Mouse (Mus musculus): ENCODE measurements at regions not wholly inside any gene's neighbourhood (a gene's known extent, or its start where the extent isn't known, plus 50 kb on each side); places are given as distances from the start of the nearest gene placed in this dataset.

DNA sequence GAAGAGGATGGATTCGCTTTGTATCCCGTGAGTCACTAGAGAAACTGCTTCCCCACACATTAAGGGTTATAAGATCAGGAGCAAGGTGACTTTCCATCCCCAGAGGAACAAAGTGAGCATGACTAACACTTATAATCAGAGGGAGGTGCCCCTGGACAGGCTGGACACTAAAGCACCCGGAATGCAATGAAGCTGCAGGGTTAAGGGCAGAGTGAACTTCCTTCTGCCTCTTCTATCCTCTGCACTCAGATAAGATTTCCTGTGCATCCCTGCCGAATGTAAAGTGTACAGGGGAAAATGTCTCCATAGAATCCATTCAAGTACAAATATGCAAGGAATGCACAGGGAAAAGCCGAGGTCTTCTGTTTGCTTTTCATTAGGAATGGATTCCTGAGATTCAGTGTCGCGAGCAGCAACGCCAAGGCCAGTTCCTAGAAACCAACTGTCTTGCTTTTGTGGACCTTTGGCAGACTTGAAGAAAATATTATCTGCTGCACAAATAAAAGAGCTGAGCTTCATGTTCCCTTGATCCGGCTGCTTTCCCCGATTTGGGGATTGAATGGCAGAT, 58.5 kb upstream of the Fbxl7 start:
- no peak overlapping the region for H3K4me3 ChIP-seq (ENCODE audit: insufficient read depth, low read length)
- no peak for TF ChIP-seq CTCF (IDR thresholded peaks at IDR 0.05; ENCODE audit: low read depth, low read length)
- TF ChIP-seq POLR2A (IDR thresholded peaks at IDR 0.05; ENCODE audit: borderline replicate concordance, low read depth, low read length): no peak
- H3K4me1 ChIP-seq (ENCODE audit: control insufficient read depth, insufficient read depth, low read length): no peaks in the 10 kb centered on the region
- no peak overlapping the region for H3K27ac ChIP-seq (ENCODE audit: insufficient read depth, low read depth, low read length)

DNA sequence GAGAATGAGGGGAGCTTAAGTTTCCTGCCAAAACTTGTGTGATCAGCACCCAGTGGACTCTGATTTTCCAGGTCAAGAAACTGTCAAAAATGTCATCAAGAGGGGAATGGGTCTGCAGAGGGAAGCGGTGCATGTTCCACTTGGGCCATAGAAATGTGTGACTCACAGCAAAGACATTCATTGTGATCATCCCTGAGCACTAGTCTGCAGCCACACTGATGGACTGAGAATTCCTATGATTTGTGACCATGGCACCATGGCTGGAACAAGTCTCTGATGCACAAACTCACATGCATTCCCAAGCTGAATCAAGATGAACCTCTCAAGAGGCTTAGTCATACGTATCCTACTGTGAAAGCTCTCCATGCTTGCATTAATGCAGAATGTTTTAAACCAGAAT, 63.6 kb upstream of the Fbxl7 start:
- Histone ChIP-seq H3K27ac (ENCODE audit: insufficient read depth, low read depth, low read length) (no peak overlapping the region), H3K4me1 (ENCODE audit: control insufficient read depth, insufficient read depth, low read length) (no peaks in the 10 kb centered on the region), H3K4me3 (ENCODE audit: insufficient read depth, low read length) (no peak overlapping the region)
- no peak for TF ChIP-seq CTCF (IDR thresholded peaks at IDR 0.05; ENCODE audit: low read depth, low read length)
- no peak for TF ChIP-seq POLR2A (IDR thresholded peaks at IDR 0.05; ENCODE audit: borderline replicate concordance, low read depth, low read length)

DNA sequence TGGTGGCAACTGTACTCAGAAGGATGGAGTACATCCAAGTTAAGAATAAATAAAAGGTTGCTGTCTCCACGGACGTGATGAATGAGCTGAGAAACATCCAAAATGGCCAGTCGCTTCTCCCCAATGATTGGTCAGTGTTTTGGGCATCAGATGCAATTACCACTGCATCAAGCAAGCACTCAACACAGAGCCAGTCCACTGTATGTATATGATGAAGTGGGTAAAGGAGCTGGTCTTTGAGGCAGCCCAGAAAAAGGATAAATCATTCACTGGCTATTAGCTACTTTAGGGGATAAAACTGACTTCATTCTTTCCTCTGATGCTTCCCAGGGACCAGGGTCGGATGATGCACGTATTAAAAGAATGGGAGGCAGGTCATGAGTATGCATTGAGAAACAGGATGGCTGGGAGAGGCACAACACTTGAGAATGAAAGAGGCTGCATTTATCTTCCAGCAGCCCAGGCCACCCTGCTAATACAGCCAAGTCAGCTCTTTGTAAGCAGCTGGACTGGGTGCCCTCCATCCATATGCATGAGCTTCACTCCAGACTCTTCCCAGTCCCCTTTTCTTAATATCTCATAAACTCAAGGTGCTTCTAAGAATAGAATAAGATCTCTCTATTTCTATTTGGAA, 73.1 kb upstream of the Fbxl7 start:
- no peak overlapping the region for H3K27ac ChIP-seq (ENCODE audit: insufficient read depth, low read depth, low read length)
- H3K4me3 ChIP-seq (ENCODE audit: insufficient read depth, low read length): no peak overlapping the region
- no peak for TF ChIP-seq CTCF (IDR thresholded peaks at IDR 0.05; ENCODE audit: low read depth, low read length)
- no peak for TF ChIP-seq POLR2A (IDR thresholded peaks at IDR 0.05; ENCODE audit: borderline replicate concordance, low read depth, low read length)
- H3K4me1 ChIP-seq (ENCODE audit: control insufficient read depth, insufficient read depth, low read length): no peaks in the 10 kb centered on the region

DNA sequence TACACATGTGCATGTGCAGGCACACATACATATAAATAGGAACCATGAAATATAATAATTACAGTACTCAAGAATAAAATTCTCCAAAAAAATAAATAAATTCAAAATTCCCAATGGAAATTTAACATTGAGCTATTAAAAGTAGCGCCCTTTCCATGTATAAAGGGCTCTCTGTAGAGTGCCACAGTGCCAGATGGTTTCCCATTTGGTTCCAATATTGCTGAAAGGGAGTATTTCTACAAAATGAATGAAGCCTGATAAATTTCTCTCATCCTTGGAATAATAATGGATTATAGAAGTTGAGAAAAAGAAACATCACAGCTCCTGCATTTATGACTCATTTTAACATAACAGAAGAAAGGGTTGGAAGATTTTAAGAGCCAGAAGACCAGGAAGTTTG, 75.4 kb upstream of the Fbxl7 start:
- no peak for TF ChIP-seq CTCF (IDR thresholded peaks at IDR 0.05; ENCODE audit: low read depth, low read length)
- TF ChIP-seq POLR2A (IDR thresholded peaks at IDR 0.05; ENCODE audit: borderline replicate concordance, low read depth, low read length): no peak
- H3K4me1 ChIP-seq (ENCODE audit: control insufficient read depth, insufficient read depth, low read length): no peaks in the 10 kb centered on the region
- no peak overlapping the region for H3K27ac ChIP-seq (ENCODE audit: insufficient read depth, low read depth, low read length)
- H3K4me3 ChIP-seq (ENCODE audit: insufficient read depth, low read length): no peak overlapping the region

DNA sequence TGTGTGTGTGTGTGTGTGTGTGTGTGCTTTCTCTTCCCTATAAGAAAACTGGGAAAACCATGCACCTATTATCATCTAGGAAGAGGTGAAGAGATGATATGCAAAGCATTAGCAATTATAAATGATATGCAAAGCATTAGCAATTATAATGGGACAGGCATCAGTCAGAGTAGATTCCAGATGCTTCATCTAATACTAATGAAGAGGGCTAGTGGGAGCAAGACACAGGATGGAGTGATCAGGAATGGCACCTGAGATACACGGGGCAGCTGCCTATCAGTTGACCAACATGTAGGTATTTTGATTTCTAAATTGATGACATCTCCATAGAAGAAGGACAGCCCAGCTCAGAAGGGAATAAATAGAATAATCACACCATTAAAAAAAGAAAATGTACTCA, 97.7 kb upstream of the Fbxl7 start:
- TF ChIP-seq CTCF (IDR thresholded peaks at IDR 0.05; ENCODE audit: low read depth, low read length): no peak
- TF ChIP-seq POLR2A (IDR thresholded peaks at IDR 0.05; ENCODE audit: borderline replicate concordance, low read depth, low read length): no peak
- H3K4me3 ChIP-seq (ENCODE audit: insufficient read depth, low read length): no peak overlapping the region
- no peaks in the 10 kb centered on the region for H3K4me1 ChIP-seq (ENCODE audit: control insufficient read depth, insufficient read depth, low read length)
- H3K27ac ChIP-seq (ENCODE audit: insufficient read depth, low read depth, low read length): no peak overlapping the region

DNA sequence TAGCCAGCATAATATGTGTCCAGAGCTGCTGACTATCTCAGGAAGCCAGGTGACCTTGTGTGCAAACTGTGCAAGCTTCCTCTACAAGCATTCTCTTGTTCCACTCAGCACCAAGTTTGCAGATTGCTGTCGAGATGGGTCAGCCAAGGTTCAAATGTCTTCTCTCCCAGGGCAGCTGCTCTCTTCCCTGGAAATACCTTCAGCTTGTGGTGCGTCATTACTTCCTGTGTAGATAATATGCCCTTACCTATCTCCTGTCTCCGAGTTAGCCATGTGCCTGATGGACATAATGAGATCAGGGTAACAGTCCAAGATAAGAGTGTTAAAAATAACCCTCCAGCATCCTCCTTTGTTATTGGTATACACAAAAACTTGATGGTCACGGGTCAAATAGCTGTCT, 113.7 kb upstream of the Fbxl7 start:
- Histone ChIP-seq H3K27ac (ENCODE audit: insufficient read depth, low read depth, low read length) (no peak overlapping the region), H3K4me3 (ENCODE audit: insufficient read depth, low read length) (no peak overlapping the region), H3K4me1 (ENCODE audit: control insufficient read depth, insufficient read depth, low read length) (no peaks in the 10 kb centered on the region)
- TF ChIP-seq CTCF (IDR thresholded peaks at IDR 0.05; ENCODE audit: low read depth, low read length) (no peak), POLR2A (IDR thresholded peaks at IDR 0.05; ENCODE audit: borderline replicate concordance, low read depth, low read length) (no peak)

DNA sequence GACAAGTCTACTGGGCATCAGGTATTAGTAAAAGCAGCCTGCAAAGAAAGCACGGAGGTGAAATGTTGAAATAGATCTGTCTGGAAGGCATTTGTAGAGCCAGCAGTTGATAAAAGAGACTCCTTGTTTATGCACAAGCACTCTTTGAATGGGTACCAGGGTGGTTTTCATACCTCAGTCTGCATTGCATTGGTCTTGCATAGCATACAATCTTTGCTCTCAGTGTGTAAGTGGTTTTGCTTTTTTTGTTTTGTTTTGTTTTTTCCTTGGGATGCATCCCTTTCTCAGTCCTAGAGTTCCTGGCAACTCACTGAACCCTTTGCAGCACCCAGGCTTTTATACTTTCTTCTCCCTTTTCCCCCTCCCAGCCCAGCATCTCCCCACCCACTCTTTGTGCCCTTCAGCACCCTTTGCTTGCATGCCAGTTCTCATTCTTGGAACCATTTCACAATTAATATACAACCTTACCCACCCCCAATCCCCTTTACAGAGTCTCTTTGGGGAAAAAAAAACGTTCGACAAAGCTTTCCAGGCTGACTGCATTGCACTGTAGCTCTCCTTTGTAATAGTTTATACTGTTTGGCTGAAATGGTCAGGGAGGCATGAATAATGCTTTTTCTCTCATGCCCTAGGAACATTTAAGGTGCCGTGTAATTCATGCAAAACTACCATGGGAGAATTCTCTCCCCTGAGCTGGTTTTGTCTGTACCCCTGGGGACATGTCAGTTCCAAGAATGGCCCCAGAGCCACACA, 118.7 kb upstream of the Fbxl7 start:
- H3K27ac ChIP-seq (ENCODE audit: insufficient read depth, low read depth, low read length): no peak overlapping the region
- no peaks in the 10 kb centered on the region for H3K4me1 ChIP-seq (ENCODE audit: control insufficient read depth, insufficient read depth, low read length)
- TF ChIP-seq POLR2A (IDR thresholded peaks at IDR 0.05; ENCODE audit: borderline replicate concordance, low read depth, low read length): no peak
- no peak for TF ChIP-seq CTCF (IDR thresholded peaks at IDR 0.05; ENCODE audit: low read depth, low read length)
- H3K4me3 ChIP-seq (ENCODE audit: insufficient read depth, low read length): no peak overlapping the region

DNA sequence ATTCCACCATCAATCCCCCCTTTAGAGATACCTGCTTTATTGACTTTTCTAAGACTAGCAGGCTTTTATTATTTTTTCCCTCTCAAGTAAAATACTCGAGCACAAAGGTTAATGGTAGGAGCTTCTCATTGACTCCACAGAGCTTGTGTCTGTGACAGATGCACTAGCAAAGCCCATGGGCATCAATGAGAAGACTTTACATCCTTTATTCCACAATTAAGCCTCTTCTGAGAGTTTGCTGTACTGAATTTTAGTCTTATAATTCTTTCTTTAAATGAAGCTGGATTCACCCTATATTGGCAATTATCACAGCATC, 119.2 kb upstream of the Fbxl7 start:
- Histone ChIP-seq H3K27ac (ENCODE audit: insufficient read depth, low read depth, low read length) (no peak overlapping the region), H3K4me3 (ENCODE audit: insufficient read depth, low read length) (no peak overlapping the region), H3K4me1 (ENCODE audit: control insufficient read depth, insufficient read depth, low read length) (no peaks in the 10 kb centered on the region)
- no peak for TF ChIP-seq CTCF (IDR thresholded peaks at IDR 0.05; ENCODE audit: low read depth, low read length)

DNA sequence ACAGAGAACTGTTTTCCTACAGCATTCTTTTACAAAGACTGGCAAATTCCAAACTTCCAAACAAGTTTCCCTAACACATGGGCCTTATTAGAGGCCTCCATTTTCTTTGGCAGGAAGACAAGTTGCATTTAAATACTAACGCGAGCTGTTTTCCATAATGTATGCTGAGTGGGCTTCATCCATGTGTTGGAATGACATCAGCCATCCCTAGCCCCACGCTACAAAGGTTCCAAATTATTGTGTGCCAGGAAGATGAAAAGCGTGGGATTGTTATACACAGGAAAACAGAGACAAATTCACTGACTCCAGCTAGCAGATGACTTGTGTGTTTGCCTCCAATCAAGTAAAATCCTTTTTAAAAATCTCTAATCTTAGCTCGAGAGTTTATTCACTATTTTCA, 125.1 kb upstream of the Fbxl7 start:
- Histone ChIP-seq H3K4me3 (ENCODE audit: insufficient read depth, low read length) (no peak overlapping the region), H3K4me1 (ENCODE audit: control insufficient read depth, insufficient read depth, low read length) (no peaks in the 10 kb centered on the region), H3K27ac (ENCODE audit: insufficient read depth, low read depth, low read length) (no peak overlapping the region)
- no peak for TF ChIP-seq POLR2A (IDR thresholded peaks at IDR 0.05; ENCODE audit: borderline replicate concordance, low read depth, low read length)
- TF ChIP-seq CTCF (IDR thresholded peaks at IDR 0.05; ENCODE audit: low read depth, low read length): no peak

DNA sequence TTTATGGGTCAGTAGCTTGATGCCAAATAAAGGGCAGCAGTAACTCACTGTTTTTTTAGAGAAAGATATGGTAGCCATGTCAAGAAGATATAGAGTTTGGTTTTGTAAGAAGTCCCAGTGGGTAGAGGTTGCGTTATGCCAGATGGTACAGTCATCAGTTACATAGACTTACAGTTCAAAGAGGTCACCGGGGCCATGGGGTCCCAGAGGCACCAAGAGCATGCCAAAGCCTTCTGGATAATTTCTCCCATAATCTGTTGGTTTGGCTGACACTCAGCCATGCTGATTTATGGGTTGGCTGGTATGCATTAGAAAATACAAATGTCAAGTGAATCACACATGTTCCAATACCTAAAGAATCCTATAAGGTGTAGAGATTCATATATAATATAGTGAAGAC, 137.9 kb upstream of the Fbxl7 start:
- H3K4me3 ChIP-seq (ENCODE audit: insufficient read depth, low read length): no peak overlapping the region
- TF ChIP-seq CTCF (IDR thresholded peaks at IDR 0.05; ENCODE audit: low read depth, low read length) (no peak), POLR2A (IDR thresholded peaks at IDR 0.05; ENCODE audit: borderline replicate concordance, low read depth, low read length) (no peak)
- no peaks in the 10 kb centered on the region for H3K4me1 ChIP-seq (ENCODE audit: control insufficient read depth, insufficient read depth, low read length)
- H3K27ac ChIP-seq (ENCODE audit: insufficient read depth, low read depth, low read length): no peak overlapping the region

All from bone marrow macrophage, adult 2 months (primary cell).